Mouse (Mus musculus) cerebellum, postnatal 25 days (tissue): Measurements from ENCODE around the gene Slc39a13.
"Not testable (repeated sequence)": the region's sequence is repeated elsewhere in the genome, so short reads cannot be mapped to it uniquely, and the experiment has no call there.

Experiments used
- DNase-seq, 2 experiments: peaks; one replicate each; pipeline ENCODE4 v3.0.0; 2021; ENCODE audit warnings: mixed read lengths in 2 of 2

The Slc39a13 gene

DNA sequence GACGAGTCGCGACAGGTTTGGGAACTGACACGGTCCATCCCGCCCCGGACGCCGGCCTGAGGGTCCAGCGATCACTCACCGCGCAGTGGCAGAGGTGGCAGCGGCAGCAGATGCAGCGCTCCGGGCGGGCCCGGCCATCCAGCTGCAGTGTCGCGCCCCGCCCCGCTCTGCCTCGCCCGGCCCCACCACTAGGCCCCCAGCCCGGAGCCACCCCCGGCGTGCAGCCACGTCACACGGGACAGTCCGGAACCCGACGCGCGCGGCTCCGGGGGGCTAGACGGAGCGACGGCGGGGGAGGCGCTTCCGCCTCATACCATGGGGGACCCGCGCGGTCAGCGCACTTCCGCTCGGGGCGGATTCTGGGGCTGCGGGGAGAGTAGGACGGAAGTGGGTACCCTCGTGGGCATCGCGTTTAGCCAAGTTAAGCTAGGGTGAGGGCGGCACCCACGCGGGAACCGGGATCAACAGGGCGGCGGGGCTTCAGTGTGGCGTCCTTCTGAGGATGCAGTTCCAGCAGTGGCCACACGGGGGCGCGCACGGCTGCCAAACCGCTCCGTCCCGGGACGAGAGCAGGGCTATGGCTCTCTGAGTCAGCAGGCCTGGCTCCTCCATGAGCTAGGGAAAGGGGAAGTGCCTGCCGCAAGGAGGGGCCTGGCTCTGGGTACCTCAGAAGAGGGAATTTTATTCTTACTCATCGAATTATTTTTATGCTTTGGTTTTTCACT lies at the start of gene Slc39a13:
Gene Slc39a13, minus strand, starts transcription at position 342 of the 725 bp plus-strand sequence.
- peak; percentile 95 to 98 for DNase-seq

DNA sequence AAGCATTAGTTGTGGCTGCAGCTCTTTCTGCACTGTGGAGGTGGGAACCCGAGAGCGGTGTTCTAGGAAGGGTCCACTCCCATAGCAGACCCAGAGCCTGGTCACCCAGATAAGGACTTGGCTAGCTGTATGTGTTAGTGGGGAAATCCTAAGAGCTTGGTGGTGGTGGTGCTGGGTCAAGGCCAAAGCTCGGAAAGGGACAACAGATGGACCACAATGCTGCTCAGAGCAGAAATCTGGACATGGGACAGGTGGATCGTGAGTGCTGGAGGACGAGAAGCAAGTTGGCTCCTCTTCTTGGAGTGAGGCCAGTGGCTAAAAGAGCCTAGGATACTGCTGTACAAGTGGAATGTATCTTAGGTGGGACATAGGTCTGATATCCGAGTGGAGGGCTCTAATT lies 49.3 kb upstream of the Slc39a13 start:
- DNase-seq, result peak; percentile 95 to 97

DNA sequence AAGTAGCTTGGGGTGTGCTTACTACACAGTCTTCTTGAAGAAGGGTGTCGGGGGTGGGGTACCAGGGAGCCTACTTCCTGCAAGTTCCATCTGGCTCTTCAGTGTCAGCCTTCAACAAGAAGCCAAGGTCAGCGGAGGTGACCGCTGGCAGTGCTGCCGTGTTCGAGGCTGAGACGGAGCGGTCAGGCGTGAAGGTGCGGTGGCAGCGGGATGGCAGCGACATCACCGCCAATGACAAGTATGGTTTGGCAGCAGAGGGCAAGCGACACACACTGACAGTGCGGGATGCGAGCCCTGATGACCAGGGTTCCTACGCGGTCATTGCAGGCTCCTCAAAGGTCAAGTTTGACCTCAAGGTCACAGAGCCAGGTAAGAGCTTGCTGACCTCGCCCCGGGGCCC lies 48.8 kb upstream of the Slc39a13 start:
- peak; percentile 90 to 91 for DNase-seq

DNA sequence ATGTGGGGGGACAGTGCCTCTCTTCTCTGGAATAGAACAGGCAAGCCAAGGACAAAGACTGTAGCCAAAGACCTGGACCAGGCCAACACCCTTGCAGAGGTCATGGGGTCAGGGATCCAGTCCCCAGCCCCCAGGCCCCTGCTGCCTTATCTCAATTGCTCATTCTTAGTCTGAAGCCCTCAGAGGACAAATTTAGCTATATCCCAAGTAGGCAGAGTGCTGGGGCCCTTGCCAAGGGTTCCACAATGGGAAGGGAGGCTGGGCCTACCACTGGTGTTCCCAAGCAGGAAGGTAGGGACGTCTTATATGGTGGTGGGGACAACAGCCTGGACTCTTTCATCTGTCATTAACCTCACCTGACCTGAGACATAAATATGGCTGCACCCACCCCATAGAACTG lies 48.4 kb upstream of the Slc39a13 start:
- peak; percentile 34 to 69 for DNase-seq

DNA sequence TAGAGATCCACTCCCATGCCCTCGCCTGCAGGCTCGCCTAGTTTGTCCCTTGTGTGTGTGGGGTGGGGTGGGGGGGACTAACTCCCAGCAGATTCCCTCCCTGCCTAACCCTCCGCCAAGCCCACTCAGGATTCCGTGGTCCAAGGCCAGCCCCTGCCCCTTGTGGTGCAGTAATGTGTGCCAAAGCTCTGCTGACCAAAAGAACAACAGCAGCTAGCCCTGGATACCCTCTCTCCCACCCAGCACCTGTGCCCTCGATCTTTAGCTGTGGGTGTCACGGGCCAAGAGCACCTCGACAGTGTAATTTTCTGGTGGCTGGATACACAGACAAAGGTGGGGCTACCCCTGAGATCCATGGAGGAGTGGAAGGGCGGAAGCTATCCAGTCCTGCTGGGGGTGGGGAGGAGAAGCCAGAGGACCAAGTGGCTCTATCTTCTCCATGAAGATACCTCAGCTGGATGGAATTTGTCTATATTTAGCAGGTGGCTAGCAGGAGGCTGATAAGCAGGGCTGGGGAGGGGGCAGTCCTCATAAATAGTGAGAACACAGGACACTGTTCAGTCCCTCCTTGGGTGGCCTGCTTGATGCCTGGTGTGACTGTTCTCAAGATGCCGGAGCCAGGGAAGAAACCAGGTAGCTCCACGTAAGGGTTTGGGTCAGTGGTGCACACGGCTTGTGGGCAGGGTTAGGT lies 47.5 kb upstream of the Slc39a13 start, which contains the start of gene Mybpc3:
Gene Mybpc3, plus strand, starts transcription at position 560 of the 691 bp plus-strand sequence.
- peak in 1 of 2 experiments; percentile 29 for DNase-seq

DNA sequence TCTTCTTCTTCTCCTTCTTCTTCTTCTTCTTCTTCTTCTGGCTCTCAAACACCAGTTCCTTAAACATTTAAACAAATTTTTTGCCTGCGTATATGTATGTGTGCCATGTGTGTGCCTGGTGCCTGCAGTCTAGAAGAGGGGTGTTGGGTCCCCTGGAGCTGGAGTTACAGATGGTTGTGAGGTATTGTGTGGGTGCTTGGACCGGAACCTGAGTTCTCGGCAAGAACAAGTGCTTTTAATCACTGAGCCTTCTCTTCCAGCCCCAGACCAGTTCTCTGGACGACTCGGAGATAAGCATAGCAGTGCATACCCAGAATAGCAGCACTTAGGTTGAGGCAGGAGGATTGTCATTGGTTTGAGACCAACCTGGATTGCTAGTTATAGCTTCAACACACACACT lies 46.6 kb upstream of the Slc39a13 start:
- DNase-seq, result no peak

DNA sequence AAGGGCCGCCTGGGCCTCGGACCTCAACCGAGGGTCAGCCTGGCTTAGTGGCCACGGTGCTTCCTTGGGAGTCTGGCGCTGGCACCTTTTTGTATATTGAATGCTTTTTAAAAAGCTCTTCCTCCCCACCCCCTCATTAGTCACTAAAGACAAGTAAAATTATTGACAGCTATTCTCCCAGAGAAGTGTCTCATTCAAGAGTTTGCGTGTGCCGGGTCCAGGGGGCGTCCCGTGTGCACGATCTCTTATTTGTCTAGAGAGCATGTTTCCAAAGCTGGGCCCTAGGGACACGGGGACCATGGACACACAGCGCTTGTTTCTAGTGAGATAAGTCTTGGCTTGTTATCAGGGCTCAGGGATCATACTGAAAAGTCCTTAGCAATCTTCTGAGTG lies 45.4 kb upstream of the Slc39a13 start:
- peak in 1 of 2 experiments; percentile 37 for DNase-seq

DNA sequence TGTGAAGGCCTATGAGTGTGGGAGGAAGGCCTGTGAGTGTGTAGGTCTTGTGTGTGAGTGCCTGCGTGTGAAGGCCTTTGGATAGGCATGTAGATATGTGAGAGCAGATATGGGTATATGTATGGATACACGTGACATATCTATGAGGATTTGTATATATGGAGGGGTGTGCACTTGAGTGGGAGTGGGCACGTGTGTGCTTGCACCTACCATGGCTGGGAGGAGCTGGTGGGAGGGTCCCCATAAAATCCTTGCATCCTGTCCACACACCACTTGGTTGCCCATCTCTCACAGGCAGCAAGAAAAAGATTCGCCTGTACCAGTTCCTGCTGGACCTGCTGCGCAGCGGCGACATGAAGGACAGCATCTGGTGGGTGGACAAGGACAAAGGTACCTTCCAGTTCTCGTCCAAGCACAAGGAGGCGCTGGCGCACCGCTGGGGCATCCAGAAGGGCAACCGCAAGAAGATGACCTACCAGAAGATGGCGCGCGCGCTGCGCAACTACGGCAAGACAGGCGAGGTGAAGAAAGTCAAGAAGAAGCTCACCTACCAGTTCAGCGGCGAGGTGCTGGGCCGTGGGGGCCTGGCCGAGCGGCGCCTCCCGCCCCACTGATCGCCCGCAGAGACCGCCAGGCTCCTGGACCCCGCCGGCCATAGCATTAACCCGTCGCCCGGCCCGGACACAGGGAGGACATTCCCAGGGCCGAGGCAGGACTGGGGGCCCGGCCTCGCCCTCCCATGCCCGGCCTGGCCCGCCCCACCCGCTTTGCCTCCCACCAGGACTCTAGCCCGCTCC lies 44.8 kb upstream of the Slc39a13 start:
- peak; percentile 100 for DNase-seq

DNA sequence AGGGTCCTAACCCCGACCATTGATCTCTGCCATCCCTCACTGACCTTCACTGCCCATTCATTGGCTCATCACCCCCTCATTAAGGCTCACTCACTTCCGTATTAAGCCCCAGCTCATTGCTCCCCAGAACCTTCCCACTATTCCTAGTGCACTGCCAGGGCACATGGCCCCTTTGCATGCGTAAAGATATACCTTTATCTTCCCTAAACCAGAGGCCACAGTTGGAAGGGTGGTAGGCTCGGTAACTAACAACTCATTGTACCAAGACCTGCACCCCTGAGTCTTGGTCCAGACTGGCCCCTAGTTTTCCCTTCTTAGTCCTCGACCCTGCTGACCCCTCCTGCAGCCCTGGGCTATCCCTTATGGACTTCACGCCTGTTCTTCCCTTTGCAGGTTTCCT lies 43.6 kb upstream of the Slc39a13 start:
- DNase-seq, result no peak

DNA sequence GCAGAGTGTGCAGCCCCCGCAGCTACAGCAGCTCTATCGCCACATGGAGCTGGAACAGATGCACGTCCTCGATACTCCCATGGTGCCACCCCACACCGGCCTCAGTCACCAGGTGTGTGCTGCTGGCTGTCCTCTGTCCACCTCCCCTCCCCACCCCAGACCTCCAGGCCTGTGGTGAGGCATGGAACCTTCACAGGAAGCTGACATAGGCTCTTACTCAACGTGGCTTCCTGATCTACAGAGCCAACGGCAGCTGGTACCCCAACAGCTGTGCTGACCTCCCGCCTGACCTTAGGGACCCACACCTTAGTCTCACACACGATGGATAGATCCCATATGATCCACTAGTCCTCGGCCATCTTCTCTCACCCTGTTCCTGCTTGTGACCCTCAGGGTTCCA lies 43.1 kb upstream of the Slc39a13 start:
- no peak for DNase-seq

DNA sequence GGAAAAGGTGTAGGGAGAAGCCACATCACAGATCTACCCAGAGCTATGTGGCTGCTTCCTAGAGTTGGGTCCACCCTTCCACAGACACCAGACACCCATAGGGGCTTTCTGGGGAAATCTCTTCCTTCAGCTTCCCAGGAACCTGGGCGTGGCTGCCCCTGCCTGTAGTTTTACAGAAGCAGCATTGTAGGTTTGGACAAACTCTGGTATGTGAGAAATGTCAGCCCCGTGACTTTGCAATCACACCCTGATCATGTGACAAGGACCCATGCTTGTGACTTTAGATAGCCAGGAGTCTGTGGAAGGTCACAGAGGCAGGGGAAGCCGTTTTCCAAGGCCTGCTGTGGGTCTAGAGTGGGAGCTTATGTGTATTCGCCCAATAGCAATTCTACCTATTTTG lies 42.3 kb upstream of the Slc39a13 start:
- DNase-seq, result no peak

DNA sequence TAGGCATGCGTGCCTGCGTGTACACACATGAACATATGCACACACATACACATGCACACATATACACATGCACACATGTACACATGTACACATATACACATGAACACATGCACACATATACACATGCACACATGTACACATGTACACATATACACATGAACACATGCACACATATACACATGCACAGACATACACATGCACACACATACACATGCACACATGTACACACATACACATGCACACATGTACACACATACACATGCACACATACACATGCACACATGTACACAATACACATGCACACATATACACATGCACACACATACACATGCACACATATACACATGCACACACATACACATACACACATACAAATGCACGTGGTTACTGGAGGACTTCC lies 41.6 kb upstream of the Slc39a13 start:
- DNase-seq, result not testable (repeated sequence)

DNA sequence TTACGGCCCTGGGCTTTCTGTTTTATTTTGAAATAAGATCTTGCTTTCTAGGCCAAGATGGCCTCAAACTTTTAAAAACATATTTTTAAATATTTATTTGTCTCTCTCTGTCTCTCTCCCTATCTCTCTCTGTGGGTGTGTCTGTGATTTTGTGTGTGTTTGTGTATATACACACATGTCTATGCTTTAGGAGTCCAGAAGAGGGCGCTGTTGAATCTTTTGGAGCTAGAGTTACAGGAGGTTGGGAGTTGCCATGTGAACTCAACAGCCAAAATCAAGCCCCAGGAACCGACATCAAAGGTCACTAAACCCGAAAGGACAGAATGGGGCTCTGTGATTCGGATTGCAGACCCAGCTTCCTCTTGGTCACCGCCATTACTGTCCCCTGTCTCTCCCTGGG lies 40.2 kb upstream of the Slc39a13 start:
- no peak for DNase-seq

DNA sequence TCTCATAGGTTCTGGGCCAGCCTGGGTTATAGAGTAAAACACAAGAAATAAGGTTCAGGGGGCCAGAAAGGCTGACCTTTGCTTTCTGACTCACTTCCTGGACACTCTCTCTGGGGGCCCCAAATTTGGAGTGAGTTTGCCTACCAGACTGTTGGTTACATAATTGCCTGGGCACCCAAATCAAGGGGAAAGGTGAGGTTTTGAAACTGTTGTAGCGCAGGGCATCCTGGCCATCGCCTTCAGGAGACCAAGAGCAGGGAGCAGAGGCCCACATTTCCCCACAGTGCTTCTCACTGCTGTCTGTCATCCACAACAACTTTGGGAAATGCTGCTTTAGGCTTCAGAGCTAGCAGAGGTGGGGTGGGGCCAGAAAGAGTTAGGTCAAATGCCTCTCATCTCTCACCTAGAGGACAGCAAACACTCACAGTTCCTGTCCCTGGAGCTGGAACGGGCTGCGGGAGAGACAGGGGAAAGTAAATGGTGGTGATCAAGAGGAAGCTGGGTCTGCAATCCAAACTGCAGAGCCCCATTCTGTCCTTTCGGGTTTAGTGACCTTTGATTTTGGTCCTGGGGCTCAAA lies 39.7 kb upstream of the Slc39a13 start:
- no peak for DNase-seq

DNA sequence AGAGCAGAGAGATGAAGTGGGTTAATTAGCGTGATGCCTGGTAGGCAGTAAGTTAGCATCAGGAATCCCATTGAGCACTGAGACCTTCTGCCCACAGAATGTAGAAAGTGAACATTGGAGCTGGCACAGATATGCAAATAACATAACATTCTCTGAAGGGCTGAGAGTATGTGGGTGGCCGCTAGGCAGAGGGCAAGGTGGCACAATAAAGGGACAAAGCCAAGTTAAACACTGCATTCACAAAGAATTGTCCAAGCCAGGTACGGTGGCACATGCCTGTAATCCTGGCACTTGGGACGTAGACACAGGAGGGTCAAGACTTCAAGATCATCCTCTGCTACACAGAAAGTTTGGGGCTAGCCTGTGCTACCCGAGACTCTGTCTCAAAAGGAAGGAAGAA lies 39.0 kb upstream of the Slc39a13 start:
- DNase-seq, result no peak

DNA sequence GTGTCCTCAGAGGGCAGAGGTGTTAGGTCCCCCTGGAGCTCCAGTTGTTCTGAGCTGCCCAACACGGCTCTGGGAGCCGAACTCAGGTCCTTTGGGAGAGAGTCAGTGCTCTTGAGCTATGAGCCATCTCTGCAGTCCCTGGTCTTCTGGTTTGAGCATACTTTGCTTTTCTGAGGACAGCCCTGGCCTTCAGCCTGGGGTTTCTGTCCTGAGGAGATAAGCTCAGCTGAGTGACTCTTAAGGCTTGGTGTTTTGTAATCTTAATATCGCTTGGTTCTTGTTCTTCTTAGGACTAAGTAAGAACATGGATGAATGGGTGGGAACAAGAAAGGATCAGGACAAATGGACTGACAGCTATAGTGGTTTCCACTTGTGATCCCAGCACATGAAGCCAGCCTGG lies 37.9 kb upstream of the Slc39a13 start:
- no peak for DNase-seq

DNA sequence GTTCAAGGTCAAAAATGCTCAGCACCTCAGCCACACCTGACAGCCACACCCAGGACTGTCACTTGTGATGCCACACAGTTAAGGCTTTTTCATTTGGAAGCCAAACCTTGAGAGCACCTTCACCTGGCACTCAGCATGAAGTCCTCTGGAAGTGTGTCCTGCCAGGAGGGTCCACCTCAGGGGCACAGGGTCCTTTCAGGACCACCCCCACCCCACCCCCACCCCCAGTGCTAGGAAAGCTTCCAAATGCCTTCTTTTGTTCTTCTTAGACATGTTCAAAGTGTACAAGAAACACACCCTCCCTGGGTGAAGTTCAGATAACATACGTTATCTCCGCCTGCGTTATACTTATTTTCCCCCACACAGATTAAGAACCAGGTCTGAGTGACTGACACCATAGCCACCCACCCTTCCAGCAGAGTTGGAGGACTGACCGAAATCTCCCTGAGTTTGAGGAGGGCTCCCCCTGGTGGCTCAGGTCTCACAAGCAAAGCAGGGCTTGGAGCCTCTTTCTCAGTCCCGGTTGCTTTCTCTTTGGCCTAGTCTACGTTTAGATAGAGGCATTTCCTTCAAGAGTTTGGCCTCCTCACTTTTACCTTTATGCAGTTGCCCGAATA lies 31.0 kb upstream of the Slc39a13 start:
- DNase-seq, result peak; percentile 95 to 97

DNA sequence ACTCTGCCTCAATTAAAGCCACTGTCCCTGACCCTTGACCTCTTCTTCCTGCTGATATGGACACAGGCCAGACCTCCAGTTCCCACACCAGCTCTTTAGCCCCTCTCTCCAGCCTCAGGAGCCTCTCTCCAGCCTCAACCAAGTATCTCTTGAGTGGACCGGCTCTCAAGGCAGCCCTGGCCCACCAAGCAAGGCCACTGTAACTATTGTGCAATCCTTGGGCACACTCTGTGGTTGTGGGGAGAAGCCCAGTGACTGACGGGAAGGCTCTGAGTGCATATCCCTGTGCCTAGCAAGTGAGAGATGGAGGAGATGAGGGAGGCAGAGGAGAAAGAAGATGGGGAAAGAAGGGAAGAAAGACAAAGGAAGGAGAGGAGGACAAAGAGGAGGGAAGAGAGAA lies 27.9 kb upstream of the Slc39a13 start:
- DNase-seq, result no peak

DNA sequence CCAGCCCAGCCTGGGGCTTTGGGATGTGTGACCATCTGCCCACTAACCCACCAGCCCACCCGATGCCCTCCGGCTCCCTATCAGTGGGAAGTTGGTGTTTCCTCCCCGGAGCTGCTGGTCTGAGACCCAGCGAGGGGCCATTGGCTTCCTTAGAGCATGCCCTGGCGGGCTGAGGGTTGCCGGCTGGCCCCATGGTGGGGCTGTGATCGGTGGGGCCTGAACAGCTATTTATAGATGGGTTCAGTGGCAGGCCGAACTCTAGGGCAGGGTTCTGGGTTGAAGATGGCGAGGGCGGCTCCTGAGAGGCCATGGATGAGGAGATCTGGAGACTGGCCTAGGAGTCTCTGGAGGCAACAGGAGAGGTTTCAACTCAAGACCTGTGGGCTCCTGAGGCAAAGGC lies 26.8 kb upstream of the Slc39a13 start:
- no peak for DNase-seq

DNA sequence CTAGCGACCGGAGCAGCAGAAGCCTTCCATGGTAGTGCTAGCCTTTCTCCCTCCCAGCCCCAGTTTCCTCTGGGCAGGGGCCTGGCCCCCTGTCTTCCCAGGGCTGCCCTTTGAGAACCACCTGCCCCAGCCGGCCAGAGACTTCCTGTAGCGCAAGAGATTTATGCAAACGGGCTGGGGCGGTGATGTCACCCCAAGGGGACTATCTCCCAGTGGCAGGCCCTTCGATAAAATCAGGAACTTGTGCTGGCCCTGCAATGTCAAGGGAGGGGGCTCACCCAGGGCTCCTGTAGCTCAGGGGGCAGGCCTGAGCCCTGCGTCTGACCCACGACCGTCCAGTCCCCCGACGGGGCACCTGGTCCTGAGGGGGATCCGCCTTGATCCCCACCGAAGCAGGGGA lies 26.3 kb upstream of the Slc39a13 start:
- no peak for DNase-seq

DNA sequence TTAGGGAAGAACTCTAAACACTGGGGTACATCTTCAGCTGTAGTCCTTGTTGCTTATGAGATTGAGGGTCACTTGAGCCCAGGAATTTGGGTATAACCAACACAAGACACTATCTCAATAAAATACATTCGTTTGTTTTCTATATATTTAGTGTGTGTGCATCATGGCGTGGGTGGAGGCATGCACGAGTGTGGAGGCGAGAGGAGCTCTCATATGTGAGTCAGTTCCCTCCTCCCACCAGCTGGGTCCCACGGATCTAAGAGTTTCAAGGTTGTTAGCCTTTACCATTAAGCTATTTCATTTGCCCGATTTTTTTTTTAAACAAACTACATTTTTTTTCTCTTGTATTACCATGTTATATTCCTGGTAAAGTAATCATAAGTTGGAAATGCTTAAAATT lies 20.6 kb upstream of the Slc39a13 start:
- no peak for DNase-seq

DNA sequence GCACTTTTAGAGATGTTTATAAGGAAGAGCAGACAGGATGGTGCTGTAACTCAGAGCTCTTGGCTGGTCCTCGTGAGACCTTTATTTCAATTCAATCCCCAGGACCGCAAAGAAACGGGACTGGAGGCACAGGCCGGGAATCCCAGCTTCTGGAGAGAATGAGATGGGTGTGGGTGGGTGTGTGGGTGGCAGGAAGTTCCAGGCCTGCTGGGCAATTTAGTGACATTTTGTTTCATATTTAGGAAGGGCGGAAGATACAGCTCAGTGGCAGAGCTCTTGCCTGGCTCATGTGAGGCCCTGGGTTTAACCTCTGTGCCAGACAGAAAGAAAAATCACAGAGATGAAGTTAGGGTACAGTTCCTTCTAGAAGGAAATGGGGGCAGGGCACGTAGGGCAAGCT lies 20.0 kb upstream of the Slc39a13 start:
- no peak for DNase-seq

DNA sequence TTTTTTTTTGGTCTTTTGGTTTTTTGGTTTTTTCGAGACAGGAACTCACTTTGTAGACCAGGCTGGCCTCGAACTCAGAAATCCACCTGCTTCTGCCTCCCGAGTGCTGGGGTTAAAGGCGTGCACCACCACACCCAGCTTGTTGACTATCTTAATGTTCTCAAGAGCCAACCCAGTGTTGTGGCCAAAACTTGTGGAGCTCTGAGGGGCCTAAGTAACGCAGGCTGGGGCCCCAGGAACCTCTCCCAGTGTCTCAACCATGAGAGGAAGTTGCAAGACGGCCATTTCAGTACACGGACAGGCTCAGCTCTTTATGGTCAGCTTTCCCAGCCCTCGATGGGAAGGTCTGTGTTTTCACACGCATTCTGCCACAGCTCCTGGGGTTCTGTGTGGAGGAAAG lies 18.8 kb upstream of the Slc39a13 start:
- no peak for DNase-seq
